Mouse (Mus musculus) cerebellum, postnatal 4 days (tissue): ENCODE measurements around the gene Arsa.

Source experiments
- DNase-seq, 2 experiments: peaks; one replicate each; pipeline ENCODE4 v3.0.0; 2022; ENCODE audit warnings: low spot score in 2 of 2, mixed read lengths in 1 of 2

Gene Arsa

GRCm38 (mm10) chr15:89496131-89496530 lies 18.9 kb upstream of the Arsa start:
- no peak for DNase-seq

- no peak for DNase-seq
Observed at GRCm38 (mm10) chr15:89494970-89495369, 17.7 kb upstream of the Arsa start.

- DNase-seq, result no peak
Observed at GRCm38 (mm10) chr15:89488611-89489117, 11.4 kb upstream of the Arsa start.

DNA sequence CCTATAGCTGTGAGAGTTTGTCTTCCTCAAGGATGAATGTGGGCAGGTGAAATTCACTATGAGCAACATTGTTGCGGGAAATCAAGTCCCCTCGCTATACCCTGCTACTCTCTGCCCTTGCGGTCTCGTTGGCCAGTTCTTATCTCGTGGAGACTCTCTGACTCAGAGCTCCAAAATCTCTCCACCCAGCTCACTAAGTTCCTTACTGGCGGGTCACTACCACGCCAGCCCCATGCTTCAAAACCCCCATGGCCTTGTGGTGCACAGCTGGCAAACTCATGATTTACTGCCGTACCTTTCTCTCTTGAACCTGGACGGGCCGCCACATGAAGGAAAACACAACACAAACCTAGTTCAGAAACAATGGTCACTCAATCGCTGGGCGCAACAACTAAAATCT lies 11.0 kb upstream of the Arsa start:
- no peak for DNase-seq

DNA sequence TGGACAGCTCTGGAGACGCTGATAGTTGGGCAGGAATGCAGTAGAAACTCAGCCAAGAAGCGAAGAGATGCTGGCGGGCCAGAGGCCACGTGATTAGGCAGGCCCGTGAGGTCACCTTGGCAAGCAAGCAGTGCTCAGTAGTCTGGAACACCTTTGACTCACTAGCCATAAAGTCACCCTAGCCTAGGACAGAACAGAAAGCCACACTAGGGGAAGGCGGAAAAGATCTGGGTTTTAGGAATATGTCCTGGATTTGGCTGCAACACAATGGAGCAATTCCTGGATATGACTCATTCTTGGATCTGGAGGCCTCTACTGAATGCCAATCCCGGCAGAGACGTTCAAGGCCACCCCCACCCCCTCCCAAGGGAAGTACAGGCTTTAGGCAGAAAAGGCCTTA lies 3.4 kb upstream of the Arsa start:
- no peak for DNase-seq

- no peak for DNase-seq
Observed at GRCm38 (mm10) chr15:89478622-89479021, 1.4 kb upstream of the Arsa start.

DNA sequence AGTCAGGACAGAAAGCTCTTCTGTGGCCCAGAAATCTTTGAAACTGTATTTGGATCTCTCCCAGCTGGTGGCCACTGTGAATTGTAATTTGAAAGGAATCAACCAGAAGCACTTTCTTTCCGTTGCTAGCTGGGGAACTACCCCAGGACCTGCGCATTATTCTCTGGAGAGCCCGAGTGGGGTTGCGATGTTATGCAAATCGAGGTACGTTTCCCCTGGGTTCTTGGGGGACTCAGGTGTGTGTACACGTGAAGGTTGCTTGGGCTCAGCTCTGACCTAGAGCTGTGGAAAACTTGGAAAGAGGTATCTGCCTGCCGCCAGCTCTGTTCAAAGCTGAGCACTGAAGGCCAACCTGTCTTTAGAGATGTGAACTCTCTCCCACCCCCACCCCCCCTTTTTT lies 581 bp upstream of the Arsa start:
- no peak for DNase-seq

GRCm38 (mm10) chr15:89476475-89476815 lies 780 bp downstream of the Arsa start:
- no peak for DNase-seq

GRCm38 (mm10) chr15:89475611-89476474 lies 1.4 kb downstream of the Arsa start:
- DNase-seq, result peak; percentile 74 to 86

DNA sequence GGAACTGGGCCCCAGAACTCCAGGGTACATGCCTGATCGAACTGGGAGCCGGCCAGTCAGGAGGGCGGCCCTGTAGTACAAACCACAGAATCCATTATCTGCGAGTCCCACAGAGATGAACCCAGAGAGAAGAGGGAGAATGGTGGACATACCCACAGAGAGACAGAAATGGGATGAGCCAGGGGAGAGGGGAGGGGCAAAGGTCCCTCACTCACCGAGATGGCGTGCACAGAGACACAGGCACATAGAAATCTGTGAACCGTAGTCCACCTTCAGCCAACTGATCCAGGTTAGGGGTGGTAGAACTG lies 2.0 kb downstream of the Arsa start:
- no peak for DNase-seq

- DNase-seq, result no peak
Observed at GRCm38 (mm10) chr15:89474596-89475292, 2.5 kb downstream of the Arsa start.

DNA sequence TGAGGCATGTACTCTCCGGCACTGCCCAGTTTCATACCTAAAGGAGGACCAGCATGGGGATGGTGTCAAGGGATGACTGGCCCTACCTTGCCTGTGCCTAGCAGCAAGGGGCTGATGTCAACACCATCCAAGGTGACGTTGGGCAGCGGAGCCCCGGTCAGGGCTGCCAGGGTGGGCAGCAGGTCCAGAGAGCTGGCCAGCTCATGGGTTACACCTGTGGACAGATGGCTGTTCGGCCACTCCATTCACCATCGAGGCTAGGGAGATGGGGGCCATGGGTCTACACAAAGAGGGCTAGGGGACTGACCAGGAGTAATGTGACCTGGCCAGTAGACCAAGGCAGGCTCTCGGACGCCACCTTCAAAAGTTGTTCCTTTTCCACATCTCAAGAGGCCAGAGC lies 3.3 kb downstream of the Arsa start:
- DNase-seq, result no peak

DNA sequence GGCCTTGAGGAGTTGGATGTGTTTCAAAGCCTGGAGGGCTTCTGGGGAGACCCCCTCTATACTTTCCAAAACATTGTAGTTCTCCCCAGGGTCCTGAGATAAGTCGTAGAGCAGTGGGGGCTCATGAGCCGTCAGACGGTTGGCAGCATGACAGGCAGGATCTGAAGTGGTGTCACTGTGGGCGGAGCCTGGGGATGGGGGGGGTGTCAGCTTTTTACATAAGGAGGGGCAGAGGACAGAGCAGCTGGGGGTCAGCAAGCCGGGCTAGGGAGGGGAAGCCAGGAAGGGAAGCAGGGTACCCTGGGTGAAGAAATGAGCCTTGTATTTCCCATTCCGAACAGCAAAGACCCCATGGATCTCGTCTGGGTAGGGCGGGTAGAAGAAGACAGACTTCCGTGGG lies 3.9 kb downstream of the Arsa start:
- no peak for DNase-seq

- DNase-seq, result no peak
Observed at GRCm38 (mm10) chr15:89471476-89471875, 5.7 kb downstream of the Arsa start.

DNA sequence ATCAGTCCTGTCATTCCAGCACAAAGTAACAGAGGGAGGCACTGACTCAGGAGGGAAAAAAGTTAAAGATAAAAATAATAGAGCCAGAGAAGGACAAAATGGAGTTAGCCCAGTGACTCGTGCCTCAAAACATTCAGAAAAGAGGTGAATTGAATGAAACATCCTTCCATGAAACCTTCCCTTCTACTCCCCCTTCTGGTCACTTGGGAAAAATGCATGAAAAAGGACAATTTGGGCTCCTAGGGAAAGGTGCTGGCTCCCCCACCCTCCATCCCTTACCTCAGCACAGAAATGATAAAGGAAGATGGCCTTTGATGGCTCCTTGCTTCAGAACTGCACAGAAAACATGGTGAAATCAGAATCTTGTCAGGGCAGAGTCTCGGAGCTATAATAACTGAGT lies 8.6 kb downstream of the Arsa start:
- no peak for DNase-seq

DNA sequence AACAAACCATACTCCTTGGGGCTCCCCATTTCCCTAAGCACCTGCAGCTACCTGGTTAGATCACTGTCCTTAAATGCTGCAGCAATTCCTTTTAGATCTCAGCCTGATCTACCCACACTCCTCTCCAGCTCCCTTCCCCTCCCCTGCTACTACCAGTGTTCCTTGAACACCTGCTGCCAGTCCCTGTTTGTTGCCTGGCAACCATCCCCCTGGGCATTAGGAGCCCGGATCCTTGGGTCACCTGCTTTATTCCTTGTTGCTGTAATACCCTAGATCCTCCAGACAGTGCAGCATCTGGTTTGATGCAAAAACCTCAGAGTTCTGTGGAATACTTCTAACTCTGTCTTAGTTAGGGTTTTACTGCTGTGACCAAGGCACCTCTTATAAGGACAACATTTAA lies 12.2 kb downstream of the Arsa start:
- DNase-seq, result no peak

- no peak for DNase-seq
Observed at GRCm38 (mm10) chr15:89463334-89464235, 13.6 kb downstream of the Arsa start.

- no peak for DNase-seq
Observed at GRCm38 (mm10) chr15:89462176-89462575, 15.0 kb downstream of the Arsa start.

DNA sequence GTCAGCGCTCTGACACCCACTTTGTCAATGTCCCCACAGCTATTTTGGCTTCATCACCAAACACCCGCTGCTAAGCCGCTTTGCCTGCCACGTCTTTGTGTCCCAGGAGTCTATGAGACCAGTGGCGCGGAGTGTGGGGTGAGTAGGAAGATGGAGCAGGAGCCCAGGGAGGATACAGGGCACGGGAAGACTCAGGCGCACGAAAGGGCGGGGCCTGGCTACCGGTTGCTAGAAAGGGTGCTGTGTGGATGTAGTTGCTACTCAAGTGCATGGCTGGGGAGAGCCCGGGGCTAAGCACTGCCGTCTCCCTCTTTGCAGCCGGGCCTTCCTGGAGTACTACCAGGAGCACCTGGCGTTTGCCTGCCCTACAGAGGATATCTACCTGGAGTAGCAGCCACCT lies 15.9 kb downstream of the Arsa start:
- DNase-seq, result no peak

DNA sequence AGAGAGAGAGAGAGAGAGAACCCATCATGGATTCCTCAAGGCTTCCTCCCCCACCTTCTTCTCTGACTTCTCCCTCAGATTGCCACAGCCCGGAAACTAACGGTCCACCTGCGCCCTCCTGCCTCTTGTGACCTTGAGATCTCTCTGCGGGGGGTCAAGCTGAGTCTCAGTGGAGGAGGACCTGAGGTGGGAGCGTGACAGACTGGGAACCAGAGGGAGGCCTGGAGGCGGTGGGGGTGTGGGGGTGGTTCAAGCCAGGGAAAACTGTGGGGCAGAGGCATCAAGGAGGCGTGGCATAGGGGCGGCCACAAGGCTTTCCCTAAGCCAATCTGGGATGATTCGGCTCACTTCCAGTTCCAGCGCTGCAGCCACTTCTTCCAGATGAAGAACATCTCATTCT lies 16.9 kb downstream of the Arsa start:
- DNase-seq, result no peak

- DNase-seq, result no peak
Observed at GRCm38 (mm10) chr15:89459821-89460220, 17.4 kb downstream of the Arsa start.

DNA sequence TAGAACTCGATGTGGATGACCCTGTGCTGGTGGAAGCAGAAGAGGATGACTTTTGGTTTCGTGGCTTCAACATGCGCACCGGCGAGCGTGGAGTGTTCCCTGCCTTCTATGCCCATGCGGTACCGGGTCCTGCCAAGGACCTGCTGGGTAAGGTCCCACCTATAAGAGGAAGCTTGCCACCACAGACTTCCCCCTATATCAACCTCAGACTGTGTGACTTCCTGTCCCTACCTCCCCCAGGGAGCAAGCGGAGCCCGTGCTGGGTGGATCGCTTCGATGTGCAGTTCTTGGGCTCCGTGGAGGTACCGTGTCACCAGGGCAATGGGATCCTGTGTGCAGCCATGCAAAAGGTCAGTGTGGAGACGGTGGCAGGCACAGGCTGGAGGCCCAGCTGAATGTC lies 18.3 kb downstream of the Arsa start:
- no peak for DNase-seq
